Mouse (Mus musculus) heart, embryonic 13.5 days (tissue): ENCODE measurements around the gene Mrln. TPM values are rescaled to one million over a fixed set of nuclear protein-coding genes. Genes with fewer than 3 reads are reported as not detected.

ENCODE experiments used
- ATAC-seq: fragments of 200-750 bp; cut with Nextera tagmentation; 2 replicates; pipeline ENCODE4 v1.8.0; 2017; ENCODE audit warnings: moderate TSS enrichment; ENCODE audit not compliant: insufficient number of reproducible peaks, low FRiP score, low TSS enrichment; ENCODE audit errors: extremely low read depth
- H3K27ac ChIP-seq: fragments of 300-500 bp; sonication (generic); replicated peaks from 2 replicates; pipeline ENCODE4 v1.5.1; 2015; ENCODE audit warnings: moderate library complexity, mild to moderate bottlenecking, inconsistent platforms
- H3K27me3 ChIP-seq: fragments of 300-500 bp; sonication (generic); replicated peaks from 2 replicates; pipeline ENCODE4 v1.6.1; 2015; ENCODE audit warnings: mild to moderate bottlenecking, inconsistent platforms
- H3K36me3 ChIP-seq: fragments of 300-500 bp; sonication (generic); 2 replicates; pipeline ENCODE4 v1.6.1; 2015; ENCODE audit warnings: mild to moderate bottlenecking, inconsistent platforms
- H3K4me1 ChIP-seq: fragments of 300-500 bp; sonication (generic); 2 replicates; pipeline ENCODE4 v1.6.1; 2015; ENCODE audit warnings: inconsistent platforms
- H3K4me2 ChIP-seq: fragments of 300-500 bp; sonication (generic); 2 replicates; pipeline ENCODE4 v1.6.1; 2015; ENCODE audit warnings: inconsistent platforms, mild to moderate bottlenecking, moderate library complexity
- H3K4me3 ChIP-seq: fragments of 300-500 bp; sonication (generic); 2 replicates; pipeline ENCODE4 v1.5.1; 2015; ENCODE audit warnings: moderate library complexity, mild to moderate bottlenecking, inconsistent platforms
- H3K9ac ChIP-seq: fragments of 300-500 bp; sonication (generic); 2 replicates; pipeline ENCODE4 v1.6.1; 2015; ENCODE audit warnings: inconsistent platforms, mild to moderate bottlenecking, moderate library complexity
- H3K9me3 ChIP-seq: fragments of 300-500 bp; sonication (generic); 2 replicates; pipeline ENCODE4 v1.6.1; 2016; ENCODE audit warnings: inconsistent platforms
- WGBS: fragments of 180-500 bp; shearing (Covaris S2); methylation state at CpG from one replicate; pipeline ENCODE4 v1.1.7; 2015; ENCODE audit warnings: mixed read lengths; 5-methylcytosine and 5-hydroxymethylcytosine counted together
- polyA plus RNA-seq: library from polyadenylated mRNA; unstranded; fragments of >200 nt; fragmentation: Nextera tagmentation; extraction: Ambion mirVana; gene quantifications from 2 replicates; pipeline ENCODE4 v1.2.1, GENCODE M21; 2015

The Mrln gene
- polyA plus RNA-seq, 1 experiment from 2014 or later: 0.57 TPM

GRCm38 (mm10) chr10:70255601-70256210 is 51.2 kb downstream of the Mrln start:
- Histone ChIP-seq H3K9ac (no peak overlapping the region), H3K36me3 (no peaks in the 10 kb centered on the region), H3K27ac (no peak overlapping the region), H3K4me1 (no peaks in the 10 kb centered on the region), H3K4me3 (no peak overlapping the region), H3K4me2 (no peak overlapping the region), H3K9me3 (no peaks in the 10 kb centered on the region), H3K27me3 (no peaks in the 10 kb centered on the region)
- WGBS: 79% methylated on average over 15 of the region's 15 CpGs
- ATAC-seq: no peak

GRCm38 (mm10) chr10:70257029-70257428 is 52.6 kb downstream of the Mrln start:
- ATAC-seq: no peak
- H3K4me3 ChIP-seq: no peak overlapping the region
- no peak overlapping the region for H3K4me2 ChIP-seq
- H3K9ac ChIP-seq: no peak overlapping the region
- H3K36me3 ChIP-seq: no peaks in the 10 kb centered on the region
- H3K9me3 ChIP-seq: no peaks in the 10 kb centered on the region
- no peaks in the 10 kb centered on the region for H3K27me3 ChIP-seq
- no peak overlapping the region for H3K27ac ChIP-seq
- H3K4me1 ChIP-seq: no peaks in the 10 kb centered on the region
- 60% methylated on average over 4 of the region's 4 CpGs for WGBS

- Histone ChIP-seq H3K4me1 (0 out of 2 replicates have a peak, but pooled peaks cover 11% of the 10 kb centered on the region), H3K27ac (no peak overlapping the region), H3K4me2 (no peak overlapping the region), H3K4me3 (no peak overlapping the region), H3K27me3 (no peaks in the 10 kb centered on the region), H3K9me3 (no peaks in the 10 kb centered on the region), H3K9ac (no peak overlapping the region), H3K36me3 (no peaks in the 10 kb centered on the region)
- ATAC-seq: no peak
- WGBS: 74% methylated on average over 4 of the region's 4 CpGs
Observed at GRCm38 (mm10) chr10:70260904-70261303, 56.4 kb downstream of the Mrln start.

GRCm38 (mm10) chr10:70262051-70262450 is 57.6 kb downstream of the Mrln start:
- Histone ChIP-seq H3K27me3 (no peaks in the 10 kb centered on the region), H3K27ac (no peak overlapping the region), H3K9ac (no peak overlapping the region), H3K36me3 (no peaks in the 10 kb centered on the region), H3K4me2 (no peak overlapping the region), H3K4me1 (0 out of 2 replicates have a peak, but pooled peaks cover 11% of the 10 kb centered on the region), H3K9me3 (no peaks in the 10 kb centered on the region), H3K4me3 (no peak overlapping the region)
- ATAC-seq: no peak
- 80% methylated on average over 3 of the region's 3 CpGs for WGBS

GRCm38 (mm10) chr10:70263681-70264189 is 59.3 kb downstream of the Mrln start:
- Histone ChIP-seq H3K4me3 (no peak overlapping the region), H3K9me3 (no peaks in the 10 kb centered on the region), H3K4me2 (no peak overlapping the region), H3K36me3 (no peaks in the 10 kb centered on the region), H3K27ac (no peak overlapping the region; the same call in 1 of the 2 replicates), H3K27me3 (no peaks in the 10 kb centered on the region), H3K9ac (no peak overlapping the region), H3K4me1 (0 out of 2 replicates have a peak, but pooled peaks cover 11% of the 10 kb centered on the region)
- no peak for ATAC-seq
- 71% methylated on average over 4 of the region's 4 CpGs for WGBS

GRCm38 (mm10) chr10:70264337-70265036 is 60.0 kb downstream of the Mrln start:
- 0 out of 2 replicates have a peak, but pooled peaks cover 11% of the 10 kb centered on the region for H3K4me1 ChIP-seq
- H3K4me3 ChIP-seq: no peak overlapping the region
- H3K36me3 ChIP-seq: no peaks in the 10 kb centered on the region
- no peaks in the 10 kb centered on the region for H3K9me3 ChIP-seq
- no peaks in the 10 kb centered on the region for H3K27me3 ChIP-seq
- WGBS: 65% methylated on average over 9 of the region's 9 CpGs
- no peak overlapping the region for H3K9ac ChIP-seq
- no peak for ATAC-seq
- no peak overlapping the region for H3K4me2 ChIP-seq
- H3K27ac ChIP-seq: no peak overlapping the region

GRCm38 (mm10) chr10:70266501-70266900 is 62.0 kb downstream of the Mrln start:
- WGBS: 84% methylated on average over 6 of the region's 6 CpGs
- H3K27ac ChIP-seq: no peak overlapping the region
- H3K4me1 ChIP-seq: 0 out of 2 replicates have a peak, but pooled peaks cover 11% of the 10 kb centered on the region
- H3K4me3 ChIP-seq: no peak overlapping the region
- no peaks in the 10 kb centered on the region for H3K36me3 ChIP-seq
- no peak overlapping the region for H3K9ac ChIP-seq
- H3K9me3 ChIP-seq: no peaks in the 10 kb centered on the region
- no peak overlapping the region for H3K4me2 ChIP-seq
- no peaks in the 10 kb centered on the region for H3K27me3 ChIP-seq
- no peak for ATAC-seq

- 71% methylated on average over 23 of the region's 23 CpGs for WGBS
- H3K9me3 ChIP-seq: no peaks in the 10 kb centered on the region
Observed at GRCm38 (mm10) chr10:70268581-70269446, 64.3 kb downstream of the Mrln start.

More at GRCm38 (mm10) chr10:70268581-70269446, 64.3 kb downstream of the Mrln start:
- H3K27ac ChIP-seq: no peak overlapping the region
- no peaks in the 10 kb centered on the region for H3K36me3 ChIP-seq
- no peak overlapping the region for H3K4me2 ChIP-seq
- no peaks in the 10 kb centered on the region for H3K27me3 ChIP-seq
- H3K4me3 ChIP-seq: no peak overlapping the region
- H3K9ac ChIP-seq: no peak overlapping the region
- ATAC-seq: no peak
- H3K4me1 ChIP-seq: 0 out of 2 replicates have a peak, but pooled peaks cover 6% of the 10 kb centered on the region

Other genes starting within 250 kb of the Mrln start
- 12.5 and 12.9 TPM in 2 replicates for gene Ccdc6, start 107.5 kb upstream of the Mrln start, polyA plus RNA-seq
- gene Slc16a9, start 40.4 kb downstream of the Mrln start, polyA plus RNA-seq: 0.94 and 0.97 TPM in 2 replicates
- gene Fam13c, start 235.8 kb downstream of the Mrln start, polyA plus RNA-seq: 9.5 and 10.0 TPM in 2 replicates